Mouse (Mus musculus) E14TG2a.4 (cell line): ENCODE results near the gene Nr1i3.
A peak's percentile ranks its signal among the peaks of the same experiment; 100 is the strongest.

Experiments used
- H3K27me3 ChIP-seq: 2 replicates; pipeline ENCODE4 v1.6.1; 2014; ENCODE audit warnings: low read length, control low read depth; ENCODE audit not compliant: insufficient read depth
- H3K36me3 ChIP-seq: 2 replicates; pipeline ENCODE4 v1.6.1; 2014; ENCODE audit warnings: low read length, control low read depth; ENCODE audit not compliant: insufficient read depth
- H3K4me1 ChIP-seq: replicated peaks from 2 replicates; pipeline ENCODE4 v1.6.1; 2014; ENCODE audit warnings: low read depth, low read length, control low read depth
- H3K4me3 ChIP-seq: replicated peaks from 2 replicates; pipeline ENCODE4 v1.5.1; 2014; ENCODE audit warnings: mild to moderate bottlenecking, low read length
- H3K9me3 ChIP-seq: 2 replicates; pipeline ENCODE4 v1.6.1; 2014; ENCODE audit warnings: low read length, control low read depth
- CTCF ChIP-seq: conservative IDR thresholded peaks from 2 replicates; pipeline ENCODE4 v1.5.1; 2014; ENCODE audit warnings: low read length
- NANOG ChIP-seq: IDR thresholded peaks from 2 replicates; pipeline ENCODE4 v1.6.1; 2014; ENCODE audit warnings: borderline replicate concordance, low read length, mixed read lengths
- POU5F1 ChIP-seq: IDR thresholded peaks from 2 replicates; pipeline ENCODE4 v1.6.1; 2014; ENCODE audit warnings: low read length, borderline replicate concordance

Nr1i3 gene

DNA sequence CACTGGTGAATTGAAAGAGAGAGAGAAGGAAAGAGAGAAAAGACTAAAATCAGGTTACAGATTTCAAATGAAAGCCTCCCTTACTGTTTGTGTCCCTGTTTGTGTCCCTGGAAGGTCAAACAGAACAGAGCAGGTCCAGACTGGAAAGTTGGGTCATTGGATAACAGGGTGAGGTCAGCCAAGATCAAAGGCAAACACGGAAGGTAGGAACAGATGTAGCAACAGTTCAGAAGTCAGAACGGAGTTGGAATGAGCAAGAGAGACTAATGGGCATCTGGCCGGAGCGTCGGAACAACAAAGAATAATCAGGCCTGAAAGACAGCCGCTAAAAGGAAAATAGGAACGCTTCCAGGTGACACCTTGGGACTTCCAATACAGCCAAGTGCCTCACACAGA is 9.5 kb upstream of the Nr1i3 start:
- Histone ChIP-seq H3K4me1 (peaks cover 4% of the 10 kb centered on the region; the same call in 1 of the 2 replicates), H3K36me3 (no peaks in the 10 kb centered on the region), H3K4me3 (no peak overlapping the region), H3K9me3 (no peaks in the 10 kb centered on the region), H3K27me3 (peaks cover 11% of the 10 kb centered on the region)
- TF ChIP-seq NANOG: no peak
- no peak for TF ChIP-seq POU5F1
- TF ChIP-seq CTCF: no peak

DNA sequence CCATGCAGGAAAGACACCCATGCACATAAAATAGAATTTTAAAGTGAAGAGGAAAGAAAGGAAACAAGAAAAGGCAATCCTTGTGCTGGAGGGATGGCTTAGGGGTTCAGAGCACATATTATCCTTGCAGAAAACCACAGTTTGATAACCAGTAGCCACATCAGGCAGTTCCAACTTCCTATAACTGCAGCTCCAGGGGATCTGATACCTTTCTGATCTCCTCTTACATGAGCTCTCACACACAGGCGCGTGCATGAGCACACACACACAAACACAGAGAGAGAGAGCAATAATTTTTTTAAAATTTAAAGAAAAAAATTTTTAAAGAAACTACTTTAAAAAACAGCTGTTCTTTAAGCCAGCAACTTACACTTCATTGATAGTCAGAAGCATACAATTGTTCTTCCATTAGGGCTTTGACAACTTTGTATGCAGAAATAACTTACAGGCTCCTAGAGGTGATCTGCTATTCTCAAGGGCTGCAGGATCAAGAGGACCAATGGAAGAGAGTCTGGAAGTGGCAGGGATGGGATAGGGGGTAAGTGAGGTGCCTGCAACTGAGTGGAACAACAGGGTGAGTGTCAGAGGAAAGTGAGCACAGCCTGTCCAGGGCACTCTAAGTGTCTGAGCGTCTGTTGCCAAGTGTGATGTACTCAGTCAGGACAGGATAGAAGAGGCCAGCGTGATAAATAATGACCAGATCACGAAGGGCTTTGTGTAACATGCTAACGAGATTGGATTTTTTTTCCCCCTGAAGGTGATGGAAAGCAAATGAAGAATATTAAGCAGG is 7.9 kb upstream of the Nr1i3 start:
- Histone ChIP-seq H3K9me3 (no peaks in the 10 kb centered on the region), H3K4me1 (peaks cover 4% of the 10 kb centered on the region; the same call in 1 of the 2 replicates), H3K27me3 (peaks cover 11% of the 10 kb centered on the region), H3K4me3 (no peak overlapping the region), H3K36me3 (no peaks in the 10 kb centered on the region)
- TF ChIP-seq POU5F1: no peak
- TF ChIP-seq NANOG: no peak
- TF ChIP-seq CTCF: no peak

DNA sequence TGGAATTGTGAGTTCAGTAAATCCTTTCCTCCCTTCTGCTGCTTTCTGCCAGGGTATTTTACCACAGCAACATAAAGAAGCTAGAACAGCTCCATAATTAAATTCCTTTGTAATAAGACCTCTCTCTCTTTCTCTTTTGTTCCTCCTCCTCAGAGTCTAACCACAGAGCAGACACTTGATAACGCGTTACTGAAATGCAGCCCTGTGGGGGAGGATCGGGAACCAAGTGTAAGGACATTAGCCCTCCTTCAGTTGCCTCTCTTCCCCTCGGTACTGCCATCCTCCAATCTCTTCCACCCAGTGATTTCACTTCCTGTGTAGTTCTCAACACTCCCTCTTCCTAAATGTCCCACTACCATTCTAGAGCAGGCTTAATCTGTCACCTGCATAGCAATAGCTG is 4.4 kb upstream of the Nr1i3 start:
- Histone ChIP-seq H3K27me3 (peaks cover 11% of the 10 kb centered on the region), H3K36me3 (no peaks in the 10 kb centered on the region), H3K4me3 (no peak overlapping the region), H3K9me3 (no peaks in the 10 kb centered on the region), H3K4me1 (peaks cover 7% of the 10 kb centered on the region; the same call in 1 of the 2 replicates)
- TF ChIP-seq NANOG (no peak), POU5F1 (no peak), CTCF (no peak)

DNA sequence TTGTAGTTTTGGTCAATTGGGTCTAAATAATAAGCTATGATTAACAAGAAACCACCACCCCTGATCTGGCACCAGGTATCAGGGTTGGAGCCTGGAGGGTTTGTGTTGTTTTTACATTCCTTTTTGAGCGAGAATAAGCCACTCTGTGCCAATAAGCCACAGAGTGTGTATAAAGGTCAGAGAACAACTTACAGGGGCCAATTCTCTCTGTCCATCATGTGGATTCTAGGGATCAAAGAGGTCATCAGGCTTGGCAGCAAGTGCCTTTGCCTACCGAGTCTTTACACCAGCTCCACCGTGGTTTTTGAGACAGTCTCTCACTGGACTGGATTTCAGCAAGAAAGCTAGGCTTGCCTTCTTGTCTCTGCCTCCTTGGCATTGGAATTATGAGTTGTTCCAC is 916 bp upstream of the Nr1i3 start:
- TF ChIP-seq CTCF (no peak), POU5F1 (no peak), NANOG (no peak)
- Histone ChIP-seq H3K9me3 (no peaks in the 10 kb centered on the region), H3K4me3 (no peak overlapping the region), H3K27me3 (peaks cover 7% of the 10 kb centered on the region; the same call in 1 of the 2 replicates), H3K36me3 (no peaks in the 10 kb centered on the region), H3K4me1 (peaks cover 23% of the 10 kb centered on the region)

DNA sequence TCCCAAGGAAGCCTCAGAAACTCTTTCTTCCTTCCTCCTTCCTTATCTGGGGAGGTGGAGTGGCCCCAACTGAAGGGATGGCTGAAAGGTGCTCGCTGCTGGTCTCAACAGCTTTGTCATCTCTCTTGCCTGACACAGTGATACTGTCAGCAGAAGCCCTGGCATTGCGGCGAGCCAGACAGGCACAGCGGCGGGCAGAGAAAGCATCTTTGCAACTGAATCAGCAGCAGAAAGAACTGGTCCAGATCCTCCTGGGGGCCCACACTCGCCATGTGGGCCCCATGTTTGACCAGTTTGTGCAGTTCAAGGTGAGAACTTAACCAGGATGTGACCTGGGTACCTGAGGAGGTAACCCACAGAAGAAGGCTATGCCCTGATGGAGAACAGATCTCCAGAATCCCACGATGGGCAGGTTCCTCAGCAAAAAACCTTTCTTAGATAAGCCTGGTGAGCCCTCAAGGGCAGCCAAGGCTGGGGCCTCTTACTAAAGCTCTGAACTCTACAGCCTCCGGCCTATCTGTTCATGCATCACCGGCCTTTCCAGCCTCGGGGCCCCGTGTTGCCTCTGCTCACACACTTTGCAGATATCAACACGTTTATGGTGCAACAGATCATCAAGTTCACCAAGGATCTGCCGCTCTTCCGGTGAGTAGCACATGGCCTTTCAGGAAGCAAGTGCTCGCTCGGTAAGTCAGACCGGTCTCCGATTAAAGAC is 2.6 kb downstream of the Nr1i3 start:
- TF ChIP-seq CTCF: no peak
- no peak for TF ChIP-seq POU5F1
- no peak for TF ChIP-seq NANOG
- Histone ChIP-seq H3K27me3 (peaks cover 7% of the 10 kb centered on the region; the same call in 1 of the 2 replicates), H3K36me3 (peaks cover 23% of the 10 kb centered on the region), H3K4me3 (no peak overlapping the region), H3K4me1 (peaks cover 59% of the 10 kb centered on the region), H3K9me3 (no peaks in the 10 kb centered on the region)

DNA sequence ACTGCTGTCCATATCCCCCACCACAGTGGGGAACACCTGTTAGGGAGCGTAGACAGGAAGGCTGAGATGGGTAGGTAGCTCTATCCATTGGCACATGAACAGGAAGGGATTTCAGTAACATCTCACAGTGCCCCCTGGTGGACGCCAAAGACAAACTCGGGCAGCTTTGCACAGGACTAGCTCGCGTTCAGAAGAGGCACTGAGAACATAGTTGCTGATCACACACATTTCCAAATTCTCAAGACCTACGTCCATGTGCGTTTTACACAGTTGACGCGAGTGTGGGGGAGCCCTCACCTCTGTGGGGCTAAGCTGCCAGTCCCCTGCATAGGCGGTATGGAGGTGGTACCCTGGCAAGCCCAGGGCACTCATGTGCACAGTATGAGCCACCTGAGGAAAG is 7.1 kb downstream of the Nr1i3 start:
- no peak for TF ChIP-seq POU5F1
- TF ChIP-seq CTCF: peak; percentile 60
- Histone ChIP-seq H3K27me3 (peaks cover 4% of the 10 kb centered on the region; the same call in 1 of the 2 replicates), H3K9me3 (no peaks in the 10 kb centered on the region)

DNA sequence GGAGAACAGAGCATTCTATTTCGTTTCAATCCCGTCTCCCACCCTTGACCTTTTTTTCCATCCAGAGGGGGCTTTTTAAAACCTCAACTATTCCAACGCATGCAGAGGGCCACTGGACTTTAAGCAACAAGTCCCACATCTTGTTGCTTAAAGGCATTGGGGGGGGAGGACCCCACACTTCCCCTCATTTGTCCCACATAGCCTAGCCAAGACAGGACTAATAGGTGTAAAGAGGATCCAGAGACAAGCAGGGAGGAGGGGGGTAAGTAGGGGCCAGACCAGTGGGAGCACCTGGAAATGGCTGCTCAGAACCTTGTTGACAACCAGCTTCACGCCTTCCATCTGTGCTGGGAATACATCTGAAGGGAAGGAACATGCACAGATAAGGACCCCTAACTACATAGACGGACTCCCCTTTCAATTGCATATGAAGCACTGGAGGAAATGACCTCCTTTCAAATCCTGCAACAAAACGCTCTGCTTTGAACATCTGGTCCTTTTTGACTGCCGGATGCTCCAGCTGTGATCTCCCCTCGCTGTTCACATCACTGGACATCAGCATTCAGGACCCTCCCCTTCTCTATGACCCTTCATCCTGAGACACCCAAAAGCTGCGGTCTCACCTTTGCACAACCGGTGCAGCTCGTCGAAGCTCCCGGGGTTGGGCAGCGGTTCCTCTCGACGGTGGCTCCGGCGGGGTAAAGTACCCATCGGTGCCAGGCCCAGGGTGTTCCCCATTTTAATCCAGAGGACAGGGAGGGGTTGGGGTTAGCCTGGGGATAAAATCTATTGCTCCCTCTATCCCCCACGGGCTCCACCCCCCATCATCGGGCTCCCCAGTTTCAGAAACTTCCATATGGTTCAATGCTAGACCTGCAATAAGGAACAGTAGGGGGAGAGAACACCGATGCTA is 7.8 kb downstream of the Nr1i3 start:
- peaks cover 72% of the 10 kb centered on the region for H3K4me1 ChIP-seq

More for the DNA sequence above, 7.1 kb downstream of the Nr1i3 start:
- Histone ChIP-seq H3K4me1 (peaks cover 69% of the 10 kb centered on the region), H3K4me3 (peak overlapping the region; percentile 85), H3K36me3 (peaks cover 23% of the 10 kb centered on the region)

More for the DNA sequence above, 7.8 kb downstream of the Nr1i3 start:
- TF ChIP-seq POU5F1: no peak
- no peak for TF ChIP-seq CTCF
- peaks cover 23% of the 10 kb centered on the region for H3K36me3 ChIP-seq
- H3K9me3 ChIP-seq: no peaks in the 10 kb centered on the region
- no peaks in the 10 kb centered on the region for H3K27me3 ChIP-seq
- H3K4me3 ChIP-seq: peak overlapping the region; percentile 85
